Comparison of ENCODE assay signal across 10 mouse cellular contexts in genomic region chr10:59166104-59166944, GRCm38 (mm10). TPM values are rescaled to one million over a fixed set of nuclear protein-coding genes. Genes with fewer than 3 reads are reported as not detected.
A peak's percentile ranks its signal among the peaks of the same experiment; 100 is the strongest.
DNase-seq lines count a peak whose midpoint lies in the region; ATAC-seq and TF ChIP-seq lines count a peak whose summit lies in the region.
"Had no signal": no experiment of that assay in that cellular context is flagged by ENCODE, and none has a peak within 500 bp of the region (broad histone marks: within the 10 kb centered on the region; RNA-seq: fewer than 3 reads in every experiment).

No protein-coding gene starts in this region.

- H3K9me3 ChIP-seq in hindbrain, embryonic 10.5 days = no peaks in the 10 kb centered on the region
- no peaks in the 10 kb centered on the region for H3K9me3 ChIP-seq in hindbrain, embryonic 16.5 days (ENCODE audit: control insufficient read depth, low read length)
- no peaks in the 10 kb centered on the region for H3K9me3 ChIP-seq in G1E (replicated peaks)
- H3K9me3 ChIP-seq: embryonic facial prominence, embryonic 12.5 days; megakaryocyte, embryonic 14.5 days had no signal

- ATAC-seq in hindbrain, embryonic 16.5 days = no peak; the same call in 1 of the 2 replicates
- no peak for ATAC-seq in G1E (ENCODE audit: extremely low read depth, insufficient number of reproducible peaks, low FRiP score, poor library complexity, severe bottlenecking)

- no peak overlapping the region for H3K9ac ChIP-seq in hindbrain, embryonic 16.5 days (ENCODE audit: low read depth, low read length)
- no peak overlapping the region for H3K9ac ChIP-seq in heart, adult 2 months (ENCODE audit: low read depth, low read length)
- H3K9ac ChIP-seq: embryonic facial prominence, embryonic 12.5 days had no signal

- intact Hi-C loops in heart, adult 2 months (cut with DNase I) = loop anchor here (1.0 to 10.0 kb wide), 3 partner anchors 126 to 698 kb away; no protein-coding TSS in a partner anchor

- TF ChIP-seq EP300 in heart, adult 2 months (IDR thresholded peaks at IDR 0.05; ENCODE audit: insufficient read depth, low read depth, low read length) = 0 out of 2 replicates have a peak, but pooled peaks have one; percentile 22

- no peaks in the 10 kb centered on the region for H3K27me3 ChIP-seq in hindbrain, embryonic 10.5 days (ENCODE audit: insufficient read depth, poor library complexity, severe bottlenecking)
- no peaks in the 10 kb centered on the region for H3K27me3 ChIP-seq in hindbrain, embryonic 16.5 days (replicated peaks; ENCODE audit: control insufficient read depth, insufficient read depth, low read length)
- no peaks in the 10 kb centered on the region for H3K27me3 ChIP-seq in G1E (ENCODE audit: insufficient read depth, low read length)
- no peaks in the 10 kb centered on the region for H3K27me3 ChIP-seq in heart, adult 2 months (ENCODE audit: control insufficient read depth, insufficient read depth, low read length)
- H3K27me3 ChIP-seq: embryonic facial prominence, embryonic 12.5 days had no signal

- TF ChIP-seq CTCF in G1E (IDR thresholded peaks at IDR 0.05; ENCODE audit: low read depth, low read length) = no peak; the same call in 1 of the 2 replicates
- peak; percentile 97 for TF ChIP-seq CTCF in heart, adult 2 months (IDR thresholded peaks at IDR 0.05)

- H3K79me2 ChIP-seq in heart, adult 2 months (replicated peaks; ENCODE audit: control insufficient read depth, insufficient read depth, low read length) = no peaks in the 10 kb centered on the region

- peaks cover 27% of the 10 kb centered on the region for H3K36me3 ChIP-seq in hindbrain, embryonic 10.5 days
- H3K36me3 ChIP-seq in hindbrain, embryonic 16.5 days (ENCODE audit: control insufficient read depth, insufficient read depth, low read length) = peaks cover 3% of the 10 kb centered on the region; the same call in 1 of the 2 replicates
- peaks cover 7% of the 10 kb centered on the region for H3K36me3 ChIP-seq in G1E (replicated peaks)
- no peaks in the 10 kb centered on the region for H3K36me3 ChIP-seq in heart, adult 2 months (ENCODE audit: control insufficient read depth, insufficient read depth, low read length)

- no peak overlapping the region for H3K4me3 ChIP-seq in hindbrain, embryonic 10.5 days
- no peak overlapping the region for H3K4me3 ChIP-seq in hindbrain, embryonic 16.5 days (ENCODE audit: low read length)
- H3K4me3 ChIP-seq in G1E (ENCODE audit: low read depth, low read length) = no peak overlapping the region
- no peak overlapping the region for H3K4me3 ChIP-seq in heart, adult 2 months
- H3K4me3 ChIP-seq: embryonic facial prominence, embryonic 12.5 days; megakaryocyte, embryonic 14.5 days had no signal

- H3K4me1 ChIP-seq in hindbrain, embryonic 10.5 days (replicated peaks) = no peaks in the 10 kb centered on the region
- no peaks in the 10 kb centered on the region for H3K4me1 ChIP-seq in hindbrain, embryonic 16.5 days (ENCODE audit: control insufficient read depth, insufficient read depth, low read depth, low read length)
- peaks cover 23% of the 10 kb centered on the region for H3K4me1 ChIP-seq in G1E (ENCODE audit: insufficient read depth, low read depth, low read length)
- H3K4me1 ChIP-seq in heart, adult 2 months (ENCODE audit: control insufficient read depth, insufficient read depth, low read length) = no peaks in the 10 kb centered on the region
- H3K4me1 ChIP-seq: embryonic facial prominence, embryonic 12.5 days had no signal

- no peak for TF ChIP-seq POLR2A in heart, adult 2 months (IDR thresholded peaks at IDR 0.05; ENCODE audit: insufficient read depth, low read depth, low read length)

- no peak overlapping the region; the same call in 1 of the 2 replicates for H3K27ac ChIP-seq in hindbrain, embryonic 10.5 days
- H3K27ac ChIP-seq in hindbrain, embryonic 16.5 days (ENCODE audit: low read depth, low read length) = no peak overlapping the region
- no peak overlapping the region for H3K27ac ChIP-seq in heart, adult 2 months
- H3K27ac ChIP-seq: embryonic facial prominence, embryonic 12.5 days had no signal

- no peak overlapping the region for H3K4me2 ChIP-seq in hindbrain, embryonic 16.5 days (ENCODE audit: low read length)
- H3K4me2 ChIP-seq: embryonic facial prominence, embryonic 12.5 days had no signal

- peak; percentile 18 for DNase-seq in hindbrain, embryonic 10.5 days (ENCODE audit: low spot score)
- DNase-seq in G1E (ENCODE audit: low spot score) = peak; percentile 10
- DNase-seq in cerebellum, adult 9-11 months = peak; percentile 19
- peak; percentile 30 to 33 for DNase-seq in heart, adult 2 months
- peak; percentile 42 for DNase-seq in layer of hippocampus, adult 9-11 months
- DNase-seq in lung, postnatal 14 days = peak; percentile 68
- peak; percentile 31 for DNase-seq in thymus, postnatal 14 days

- WGBS in hindbrain, embryonic 10.5 days = 74% methylated on average over 14 of the region's 14 CpGs
- 77% methylated on average over 14 of the region's 14 CpGs for WGBS in hindbrain, embryonic 16.5 days
- WGBS in heart, adult 2 months = 77% methylated on average over 14 of the region's 14 CpGs

RNA-seq across cellular contexts. Expression of gene Sept10, which starts 55.3 kb away (rescaled TPM):
- 22.2 and 28.4 TPM in 2 replicates for polyA plus RNA-seq in hindbrain, embryonic 10.5 days (2016; fragmentation: Nextera tagmentation; extraction: Ambion mirVana)
- 14.6 and 15.4 TPM in 2 replicates for polyA plus RNA-seq in hindbrain, embryonic 16.5 days (2015; fragmentation: Nextera tagmentation; extraction: Ambion mirVana)
- total RNA-seq in G1E (2014; fragmentation: Nextera tagmentation) (9.5 and 13.9 TPM in 2 replicates), G1E (2017) (11.8 and 14.4 TPM in 2 replicates)
- polyA plus RNA-seq in G1E (2012) = 0.75 and 1.1 TPM in 2 replicates
- 10 to 100 TPM; 15.2 to 17.3 TPM for total RNA-seq in heart, adult 2 months (2021)
- polyA plus RNA-seq in heart, adult 2 months (2012; rRNA removed) = 8.4 and 13.1 TPM in 2 replicates

RNA-seq across cellular contexts. Expression of gene Sowahc, which starts 55.4 kb away (rescaled TPM):
- 11.2 and 12.3 TPM in 2 replicates for polyA plus RNA-seq in hindbrain, embryonic 10.5 days (2016; fragmentation: Nextera tagmentation; extraction: Ambion mirVana)
- 20.1 and 21.9 TPM in 2 replicates for polyA plus RNA-seq in hindbrain, embryonic 16.5 days (2015; fragmentation: Nextera tagmentation; extraction: Ambion mirVana)
- total RNA-seq in G1E (2014; fragmentation: Nextera tagmentation) (1.5 and 1.8 TPM in 2 replicates), G1E (2017) (1.7 and 2.1 TPM in 2 replicates)
- 0.24 and 0.36 TPM in 2 replicates for polyA plus RNA-seq in G1E (2012)
- 1 to 10 TPM; 1.2 to 1.3 TPM for total RNA-seq in heart, adult 2 months (2021)
- 1.0 and 1.4 TPM in 2 replicates for polyA plus RNA-seq in heart, adult 2 months (2012; rRNA removed)

Comparison
In these comparisons a context has a peak if more than half of its experiments do, and no peak if none do; other contexts are left out.
1. DNase-seq: peak in every context shown above with its lines; median percentile 68 in lung, postnatal 14 days; 42 in layer of hippocampus, adult 9-11 months; 32 in heart, adult 2 months; 31 in thymus, postnatal 14 days; 19 in cerebellum, adult 9-11 months; 18 in hindbrain, embryonic 10.5 days; 10 in G1E.